Mouse (Mus musculus): Measurements from ENCODE around the gene Kif2a. TPM values are rescaled to one million over a fixed set of nuclear protein-coding genes. Genes with fewer than 3 reads are reported as not detected.

Kif2a gene
- polyA plus RNA-seq, 1 experiment from 2014 or later = 57.4 TPM

DNA sequence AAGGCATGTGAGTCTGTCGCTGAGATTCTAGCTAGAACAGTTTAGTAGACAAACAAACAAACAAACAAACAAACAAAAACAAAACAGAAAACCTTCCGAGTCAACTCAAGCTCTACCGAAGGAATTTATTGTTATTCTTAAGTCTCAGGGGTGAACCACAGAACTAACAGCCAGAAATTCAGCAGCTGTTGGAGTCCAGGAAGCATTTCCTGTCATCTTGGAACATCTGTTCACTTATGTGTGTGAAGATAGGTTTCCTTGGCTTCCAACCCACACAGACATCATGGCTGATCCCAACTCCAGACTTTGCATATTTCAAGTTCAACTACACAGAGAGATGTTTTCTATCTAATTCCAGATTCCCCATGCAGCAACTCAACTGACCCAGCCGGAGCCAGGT is 32.6 kb upstream of the Kif2a start:
- Histone ChIP-seq H3K36me3 (ENCODE audit: control insufficient read depth, insufficient read depth, low read length) (no peaks in the 10 kb centered on the region), H3K27ac (ENCODE audit: low read depth, low read length) (no peak overlapping the region), H3K9me3 (ENCODE audit: control insufficient read depth, low read length) (no peaks in the 10 kb centered on the region), H3K4me2 (ENCODE audit: low read depth, low read length) (no peak overlapping the region), H3K4me1 (ENCODE audit: control insufficient read depth, insufficient read depth, low read length) (no peaks in the 10 kb centered on the region), H3K4me3 (ENCODE audit: low read depth, low read length) (no peak overlapping the region), H3K27me3 (ENCODE audit: control insufficient read depth, insufficient read depth, low read length) (no peaks in the 10 kb centered on the region), H3K9ac (replicated peaks; ENCODE audit: low read depth, low read length) (no peak overlapping the region)
- no peak for ATAC-seq (ENCODE audit: low read depth)
- WGBS = 78% methylated on average over 4 of the region's 4 CpGs

DNA sequence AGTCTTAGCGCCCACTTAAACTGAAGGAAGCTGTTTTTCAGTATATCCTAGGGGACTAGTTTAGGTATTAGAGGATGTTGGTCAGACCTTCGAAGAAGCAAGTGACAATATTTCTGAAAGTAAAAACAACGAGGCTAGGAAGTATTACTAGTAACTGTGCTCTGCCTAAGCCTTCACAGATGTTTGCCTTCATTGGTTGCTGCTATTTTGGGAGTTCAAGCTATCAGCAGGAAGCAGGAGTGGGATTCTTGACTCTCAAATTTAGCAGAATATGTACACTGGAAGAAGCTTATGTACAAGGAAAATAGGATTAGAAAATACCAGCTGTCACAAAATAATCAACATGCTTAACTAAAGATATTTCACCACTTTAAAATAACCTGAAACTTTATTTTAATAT is 29.4 kb upstream of the Kif2a start:
- WGBS = 85% methylated on average over 3 of the region's 3 CpGs
- H3K4me1 ChIP-seq (ENCODE audit: control insufficient read depth, insufficient read depth, low read length) = no peaks in the 10 kb centered on the region
- no peak overlapping the region for H3K4me3 ChIP-seq (ENCODE audit: low read depth, low read length)
- H3K27ac ChIP-seq (ENCODE audit: low read depth, low read length) = no peak overlapping the region
- H3K36me3 ChIP-seq (ENCODE audit: control insufficient read depth, insufficient read depth, low read length) = no peaks in the 10 kb centered on the region
- H3K9ac ChIP-seq (replicated peaks; ENCODE audit: low read depth, low read length) = no peak overlapping the region
- no peak overlapping the region for H3K4me2 ChIP-seq (ENCODE audit: low read depth, low read length)
- H3K27me3 ChIP-seq (ENCODE audit: control insufficient read depth, insufficient read depth, low read length) = no peaks in the 10 kb centered on the region
- no peaks in the 10 kb centered on the region for H3K9me3 ChIP-seq (ENCODE audit: control insufficient read depth, low read length)
- no peak for ATAC-seq (ENCODE audit: low read depth)

DNA sequence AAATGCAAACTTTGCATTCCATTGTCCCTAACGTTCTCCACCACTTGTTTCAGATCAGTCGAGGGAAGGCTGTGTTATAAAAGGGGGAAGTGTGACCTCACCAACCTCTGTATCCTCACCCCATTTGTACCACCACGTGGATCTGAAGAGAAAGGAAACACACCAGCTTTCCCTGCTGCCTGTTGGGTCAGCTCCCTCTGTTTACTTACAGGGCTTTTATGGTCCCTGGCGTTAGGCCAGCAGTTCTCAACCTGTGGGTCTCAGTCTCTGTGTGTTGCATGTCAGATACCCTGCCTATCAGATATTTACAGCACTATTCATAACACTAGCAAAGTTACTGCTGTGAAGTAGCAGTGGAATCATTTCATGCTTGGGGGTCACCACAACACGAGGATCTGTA is 22.3 kb upstream of the Kif2a start:
- no peak for ATAC-seq (ENCODE audit: low read depth)
- H3K4me3 ChIP-seq (ENCODE audit: low read depth, low read length) = no peak overlapping the region
- no peaks in the 10 kb centered on the region for H3K27me3 ChIP-seq (ENCODE audit: control insufficient read depth, insufficient read depth, low read length)
- H3K27ac ChIP-seq (ENCODE audit: low read depth, low read length) = no peak overlapping the region
- no peak overlapping the region for H3K4me2 ChIP-seq (ENCODE audit: low read depth, low read length)
- no peak overlapping the region for H3K9ac ChIP-seq (replicated peaks; ENCODE audit: low read depth, low read length)
- H3K36me3 ChIP-seq (ENCODE audit: control insufficient read depth, insufficient read depth, low read length) = no peaks in the 10 kb centered on the region
- WGBS = 22% methylated on average over 5 of the region's 5 CpGs
- H3K4me1 ChIP-seq (ENCODE audit: control insufficient read depth, insufficient read depth, low read length) = no peaks in the 10 kb centered on the region
- H3K9me3 ChIP-seq (ENCODE audit: control insufficient read depth, low read length) = no peaks in the 10 kb centered on the region

DNA sequence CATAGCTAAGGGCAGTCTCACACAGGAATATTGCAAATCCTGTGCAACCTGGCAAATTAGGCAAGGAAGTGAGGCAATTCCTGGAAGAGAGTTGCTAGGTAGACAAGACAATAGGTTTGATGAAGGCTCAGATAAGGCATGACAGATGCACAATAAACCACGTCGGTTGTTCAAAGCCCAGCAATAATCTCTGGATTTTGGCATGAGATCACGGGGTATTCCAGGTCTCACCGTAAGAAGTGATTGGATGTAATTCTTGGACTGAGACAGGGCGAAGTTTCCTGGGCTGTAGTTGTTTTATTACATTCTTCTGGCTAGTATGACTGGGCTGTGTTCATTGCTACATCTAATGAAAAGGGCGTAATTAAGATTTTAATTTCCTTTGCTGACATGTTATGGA is 20.6 kb upstream of the Kif2a start:
- Histone ChIP-seq H3K27ac (ENCODE audit: low read depth, low read length) (no peak overlapping the region), H3K36me3 (ENCODE audit: control insufficient read depth, insufficient read depth, low read length) (no peaks in the 10 kb centered on the region), H3K4me1 (ENCODE audit: control insufficient read depth, insufficient read depth, low read length) (no peaks in the 10 kb centered on the region), H3K27me3 (ENCODE audit: control insufficient read depth, insufficient read depth, low read length) (no peaks in the 10 kb centered on the region), H3K4me2 (ENCODE audit: low read depth, low read length) (no peak overlapping the region), H3K9me3 (ENCODE audit: control insufficient read depth, low read length) (no peaks in the 10 kb centered on the region), H3K4me3 (ENCODE audit: low read depth, low read length) (no peak overlapping the region), H3K9ac (replicated peaks; ENCODE audit: low read depth, low read length) (no peak overlapping the region)
- ATAC-seq (ENCODE audit: low read depth) = no peak
- 82% methylated on average over 6 of the region's 6 CpGs for WGBS

DNA sequence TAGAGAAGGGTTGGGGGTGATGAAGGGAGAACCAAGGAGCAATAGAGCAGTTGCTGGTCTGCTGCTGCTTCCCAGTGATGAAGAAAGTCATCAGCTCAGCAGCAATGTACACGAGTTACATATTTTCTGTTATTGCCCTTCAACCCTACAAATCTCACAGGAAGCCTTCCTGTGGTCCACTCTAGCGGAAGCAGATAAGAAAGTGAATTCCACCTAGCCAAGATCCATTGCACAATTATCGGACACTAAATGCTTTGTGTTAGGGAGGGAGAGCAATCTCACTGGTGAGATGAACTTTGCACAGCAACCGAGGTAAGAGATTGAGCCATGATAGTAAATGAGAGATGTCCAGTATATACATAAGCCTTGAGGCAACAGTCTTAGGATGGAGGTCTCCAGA is 17.6 kb upstream of the Kif2a start:
- no peak for ATAC-seq (ENCODE audit: low read depth)
- Histone ChIP-seq H3K9ac (replicated peaks; ENCODE audit: low read depth, low read length) (no peak overlapping the region), H3K4me1 (ENCODE audit: control insufficient read depth, insufficient read depth, low read length) (no peaks in the 10 kb centered on the region), H3K27me3 (ENCODE audit: control insufficient read depth, insufficient read depth, low read length) (no peaks in the 10 kb centered on the region), H3K9me3 (ENCODE audit: control insufficient read depth, low read length) (no peaks in the 10 kb centered on the region), H3K27ac (ENCODE audit: low read depth, low read length) (no peak overlapping the region), H3K4me2 (ENCODE audit: low read depth, low read length) (no peak overlapping the region), H3K4me3 (ENCODE audit: low read depth, low read length) (no peak overlapping the region), H3K36me3 (ENCODE audit: control insufficient read depth, insufficient read depth, low read length) (no peaks in the 10 kb centered on the region)
- 90% methylated on average over 4 of the region's 4 CpGs for WGBS

DNA sequence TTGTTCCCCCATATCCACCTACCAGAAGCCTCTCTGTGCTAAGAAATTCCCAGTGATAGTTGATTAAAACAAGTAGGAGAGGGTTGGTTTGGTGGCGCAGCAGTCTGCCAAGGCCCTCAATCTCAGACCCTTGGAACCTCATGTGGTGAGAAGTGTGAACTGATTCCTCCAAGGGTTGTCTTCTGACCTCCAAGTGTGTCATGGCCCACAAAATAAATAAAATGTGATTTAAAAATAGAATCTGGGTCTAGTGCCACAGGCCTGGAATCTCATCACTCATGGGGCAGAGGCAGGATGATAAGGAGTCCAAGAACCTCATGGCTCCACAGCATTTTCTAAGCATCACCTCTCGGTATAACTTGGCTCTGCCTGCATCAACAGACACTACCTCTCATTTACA is 16.4 kb upstream of the Kif2a start:
- no peak for ATAC-seq (ENCODE audit: low read depth)
- Histone ChIP-seq H3K36me3 (ENCODE audit: control insufficient read depth, insufficient read depth, low read length) (no peaks in the 10 kb centered on the region), H3K9ac (replicated peaks; ENCODE audit: low read depth, low read length) (no peak overlapping the region)

DNA sequence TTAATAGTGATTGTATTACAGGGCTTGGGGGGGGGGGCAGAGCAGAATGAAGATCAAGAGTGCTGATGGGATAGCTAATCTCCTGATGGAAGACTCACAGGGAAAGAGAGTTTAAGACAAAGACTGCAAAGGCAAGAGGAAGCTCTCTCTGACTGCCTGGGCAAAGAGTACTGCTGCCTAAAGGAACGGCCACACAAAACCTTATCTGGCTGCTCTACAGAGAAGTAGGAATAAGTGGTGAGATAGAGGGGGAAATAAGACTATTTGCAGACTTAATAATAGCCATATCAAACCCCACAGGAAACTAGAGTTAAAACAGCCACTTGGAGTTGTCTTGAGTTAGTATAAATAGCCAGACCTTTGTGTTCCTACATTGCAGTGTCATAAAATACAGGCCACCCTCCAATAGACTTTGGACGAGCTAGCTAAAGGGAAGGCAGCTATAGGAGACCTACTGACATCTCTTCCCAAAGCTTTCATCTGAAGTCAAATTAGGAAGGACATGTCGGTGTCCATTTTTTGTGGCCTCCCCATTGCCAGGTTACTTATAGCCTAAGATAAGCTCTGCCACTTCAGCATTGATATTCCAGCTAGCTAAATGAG is 13.7 kb upstream of the Kif2a start:
- no peak for ATAC-seq (ENCODE audit: low read depth)
- no peaks in the 10 kb centered on the region for H3K27me3 ChIP-seq (ENCODE audit: control insufficient read depth, insufficient read depth, low read length)
- H3K9ac ChIP-seq (replicated peaks; ENCODE audit: low read depth, low read length) = no peak overlapping the region
- no peak overlapping the region for H3K4me3 ChIP-seq (ENCODE audit: low read depth, low read length)
- no peak overlapping the region for H3K27ac ChIP-seq (ENCODE audit: low read depth, low read length)
- H3K4me2 ChIP-seq (ENCODE audit: low read depth, low read length) = no peak overlapping the region
- 65% methylated on average over 3 of the region's 3 CpGs for WGBS
- H3K9me3 ChIP-seq (ENCODE audit: control insufficient read depth, low read length) = no peaks in the 10 kb centered on the region
- H3K36me3 ChIP-seq (ENCODE audit: control insufficient read depth, insufficient read depth, low read length) = no peaks in the 10 kb centered on the region
- H3K4me1 ChIP-seq (ENCODE audit: control insufficient read depth, insufficient read depth, low read length) = no peaks in the 10 kb centered on the region

More for the DNA sequence above, 16.4 kb upstream of the Kif2a start:
- Histone ChIP-seq H3K9me3 (ENCODE audit: control insufficient read depth, low read length) (no peaks in the 10 kb centered on the region), H3K4me2 (ENCODE audit: low read depth, low read length) (no peak overlapping the region), H3K4me1 (ENCODE audit: control insufficient read depth, insufficient read depth, low read length) (no peaks in the 10 kb centered on the region), H3K27ac (ENCODE audit: low read depth, low read length) (no peak overlapping the region), H3K4me3 (ENCODE audit: low read depth, low read length) (no peak overlapping the region), H3K27me3 (ENCODE audit: control insufficient read depth, insufficient read depth, low read length) (no peaks in the 10 kb centered on the region)
- 94% methylated on average over 2 of the region's 2 CpGs for WGBS

DNA sequence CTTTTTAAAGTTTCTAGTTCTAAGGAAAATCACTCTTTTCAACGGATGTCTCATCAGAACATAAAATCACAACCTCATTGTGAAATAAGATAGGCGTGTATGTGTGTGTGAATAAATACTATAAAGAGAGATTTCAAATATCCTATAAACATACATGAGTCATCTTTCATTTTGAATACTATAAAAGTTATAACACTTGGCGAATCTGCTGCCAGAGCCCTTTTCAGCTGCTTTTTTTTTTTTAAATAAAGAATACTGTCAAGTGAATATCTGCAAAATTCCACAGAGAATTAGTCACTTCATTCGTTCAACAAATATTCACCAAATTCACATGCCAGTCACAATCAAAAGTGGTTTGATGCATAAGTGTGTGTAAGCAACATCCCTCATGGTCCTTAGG is 13.2 kb upstream of the Kif2a start:
- Histone ChIP-seq H3K27ac (ENCODE audit: low read depth, low read length) (no peak overlapping the region), H3K36me3 (ENCODE audit: control insufficient read depth, insufficient read depth, low read length) (no peaks in the 10 kb centered on the region), H3K4me1 (ENCODE audit: control insufficient read depth, insufficient read depth, low read length) (no peaks in the 10 kb centered on the region), H3K9ac (replicated peaks; ENCODE audit: low read depth, low read length) (no peak overlapping the region), H3K4me2 (ENCODE audit: low read depth, low read length) (no peak overlapping the region), H3K9me3 (ENCODE audit: control insufficient read depth, low read length) (no peaks in the 10 kb centered on the region), H3K27me3 (ENCODE audit: control insufficient read depth, insufficient read depth, low read length) (no peaks in the 10 kb centered on the region), H3K4me3 (ENCODE audit: low read depth, low read length) (no peak overlapping the region)
- ATAC-seq (ENCODE audit: low read depth) = no peak
- WGBS = 87% methylated on average over 4 of the region's 4 CpGs

DNA sequence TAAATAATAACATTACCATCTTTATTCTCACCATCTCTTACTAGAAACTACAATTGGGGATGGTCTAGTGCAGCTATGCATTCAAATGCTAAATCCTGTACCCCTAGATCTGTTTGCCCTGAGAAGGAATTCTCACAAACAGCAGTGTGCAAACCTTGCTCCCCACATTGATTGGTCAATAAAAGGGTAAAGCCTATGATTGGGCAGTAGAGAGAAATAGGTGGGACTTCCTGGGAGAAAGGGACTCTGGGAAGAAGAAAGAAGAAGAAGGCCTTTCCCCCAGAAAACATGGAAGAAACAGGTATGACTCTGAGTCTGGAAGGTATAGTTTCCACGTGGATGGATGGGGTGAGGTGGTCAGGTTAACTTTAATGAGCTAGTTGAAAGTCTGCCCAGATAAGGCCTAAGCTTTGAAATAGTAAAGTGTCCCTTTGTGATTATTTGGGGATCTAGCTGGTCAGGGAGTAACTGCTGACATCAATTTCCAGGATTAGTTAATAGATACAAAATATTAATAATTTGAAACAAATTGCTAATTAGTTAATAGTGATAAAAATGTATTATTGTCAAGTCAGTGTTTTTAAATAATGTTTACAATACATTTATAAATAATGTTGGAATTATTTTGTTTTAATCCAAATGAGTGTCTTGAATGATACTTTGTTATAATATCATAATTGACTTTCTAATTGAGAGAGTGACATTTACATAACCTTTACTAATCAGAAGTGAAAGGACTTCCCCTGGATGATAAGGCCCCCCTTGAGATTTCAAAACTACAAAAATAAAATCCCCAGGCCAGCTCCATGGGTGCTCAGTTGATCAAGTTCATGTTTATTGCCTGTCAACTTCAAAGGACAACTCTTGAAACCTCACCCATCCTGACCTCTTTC is 12.3 kb upstream of the Kif2a start:
- no peaks in the 10 kb centered on the region for H3K36me3 ChIP-seq (ENCODE audit: control insufficient read depth, insufficient read depth, low read length)
- H3K27ac ChIP-seq (ENCODE audit: low read depth, low read length) = no peak overlapping the region
- no peaks in the 10 kb centered on the region for H3K27me3 ChIP-seq (ENCODE audit: control insufficient read depth, insufficient read depth, low read length)
- H3K4me3 ChIP-seq (ENCODE audit: low read depth, low read length) = no peak overlapping the region
- H3K4me2 ChIP-seq (ENCODE audit: low read depth, low read length) = no peak overlapping the region
- no peaks in the 10 kb centered on the region for H3K9me3 ChIP-seq (ENCODE audit: control insufficient read depth, low read length)
- no peaks in the 10 kb centered on the region for H3K4me1 ChIP-seq (ENCODE audit: control insufficient read depth, insufficient read depth, low read length)
- ATAC-seq (ENCODE audit: low read depth) = no peak
- no peak overlapping the region for H3K9ac ChIP-seq (replicated peaks; ENCODE audit: low read depth, low read length)
- 59% methylated on average over 1 of the region's 1 CpGs for WGBS
